Mouse (Mus musculus) MEL (cell line): ENCODE data around the gene Slc12a8. TPM values are rescaled to one million over a fixed set of nuclear protein-coding genes. Genes with fewer than 3 reads are reported as not detected.

Experiments
- DNase-seq: peaks from one replicate; pipeline ENCODE4 v3.0.0; 2011; ENCODE audit warnings: low read depth, low spot score
- H3K27ac ChIP-seq: 2 replicates; pipeline ENCODE4 v1.5.1; 2012; ENCODE audit warnings: low read depth, mild to moderate bottlenecking, control low read depth, low read length, moderate library complexity; ENCODE audit not compliant: control insufficient read depth
- H3K27me3 ChIP-seq, 2 experiments: fragments of 150-350 bp in 1 of 2; sonication (generic) in 1 of 2; 2 replicates each; pipeline ENCODE4 v1.6.1; 2012; ENCODE audit warnings: low read length in 2 of 2, mild to moderate bottlenecking in 2 of 2, improper control_type of control experiment in 1 of 2, moderate library complexity in 1 of 2; ENCODE audit not compliant: insufficient read depth in 2 of 2, control insufficient read depth in 1 of 2
- H3K36me3 ChIP-seq, 2 experiments: 2 replicates each; pipeline ENCODE4 v1.6.1; 2012 to 2014; ENCODE audit warnings: low read length in 2 of 2, improper control_type of control experiment in 1 of 2, inconsistent platforms in 1 of 2, mild to moderate bottlenecking in 1 of 2; ENCODE audit not compliant: insufficient read depth in 2 of 2, control insufficient read depth in 1 of 2
- H3K4me1 ChIP-seq, 2 experiments: fragments of 150-350 bp in 1 of 2; sonication (generic) in 1 of 2; 2 replicates each; pipeline ENCODE4 v1.6.1; 2012; ENCODE audit warnings: low read length in 2 of 2, improper control_type of control experiment in 1 of 2, mild to moderate bottlenecking in 1 of 2; ENCODE audit not compliant: insufficient read depth in 2 of 2, control insufficient read depth in 1 of 2
- H3K4me3 ChIP-seq, 2 experiments: fragments of 150-350 bp in 1 of 2; sonication (generic) in 1 of 2; 2 replicates each; pipeline ENCODE4 v1.5.1; 2012; ENCODE audit warnings: low read depth in 2 of 2, low read length in 2 of 2, mild to moderate bottlenecking in 2 of 2, moderate library complexity in 2 of 2, control low read depth in 1 of 2, improper control_type of control experiment in 1 of 2; ENCODE audit not compliant: control insufficient read depth in 1 of 2, insufficient read depth in 1 of 2
- H3K79me2 ChIP-seq: 2 replicates; pipeline ENCODE4 v1.6.1; 2012; ENCODE audit warnings: mild to moderate bottlenecking, low read length, moderate library complexity; ENCODE audit not compliant: control insufficient read depth, poor library complexity, insufficient read depth
- H3K9ac ChIP-seq: 2 replicates; pipeline ENCODE4 v1.6.1; 2012; ENCODE audit warnings: low read depth, mild to moderate bottlenecking, control low read depth, low read length, moderate library complexity; ENCODE audit not compliant: control insufficient read depth, poor library complexity, severe bottlenecking
- H3K9me3 ChIP-seq: fragments of 150-350 bp; sonication (generic); replicated peaks from 2 replicates; pipeline ENCODE4 v1.6.1; 2012; ENCODE audit warnings: mild to moderate bottlenecking, low read length, improper control_type of control experiment, moderate library complexity; ENCODE audit not compliant: insufficient read depth
- BHLHE40 ChIP-seq: IDR thresholded peaks from 2 replicates; pipeline ENCODE4 v1.6.1; 2012; ENCODE audit warnings: low read depth, mild to moderate bottlenecking, inconsistent platforms, low read length, improper control_type of control experiment, borderline replicate concordance
- CTCF ChIP-seq, 3 experiments: IDR thresholded peaks in 2 of 3; conservative IDR thresholded peaks in 1 of 3; 2 replicates each; pipeline ENCODE4 v1.5.1; 2011 to 2012; ENCODE audit warnings: low read length in 3 of 3, low read depth in 2 of 3, mild to moderate bottlenecking in 2 of 3, improper control_type of control experiment in 1 of 3, inconsistent platforms in 1 of 3, mixed read lengths in 1 of 3, moderate library complexity in 1 of 3; ENCODE audit not compliant: control insufficient read depth in 1 of 3, insufficient read depth in 1 of 3, poor library complexity in 1 of 3, severe bottlenecking in 1 of 3
- E2F4 ChIP-seq: IDR thresholded peaks from 2 replicates; pipeline ENCODE4 v1.6.1; 2011; ENCODE audit warnings: low read depth, low read length, improper control_type of control experiment, borderline replicate concordance
- GATA1 ChIP-seq: IDR thresholded peaks from 2 replicates; pipeline ENCODE4 v1.6.1; 2011; ENCODE audit warnings: low read depth, low read length, improper control_type of control experiment
- MAFK ChIP-seq: IDR thresholded peaks from 2 replicates; pipeline ENCODE4 v1.6.1; 2011; ENCODE audit warnings: low read depth, mild to moderate bottlenecking, low read length, improper control_type of control experiment, borderline replicate concordance
- MAZ ChIP-seq: IDR thresholded peaks from 2 replicates; pipeline ENCODE4 v1.6.1; 2012; ENCODE audit warnings: low read depth, mild to moderate bottlenecking, inconsistent platforms, low read length, improper control_type of control experiment
- MXI1 ChIP-seq: IDR thresholded peaks from 2 replicates; pipeline ENCODE4 v1.6.1; 2011; ENCODE audit warnings: mild to moderate bottlenecking, low read depth, low read length, improper control_type of control experiment
- MYB ChIP-seq: IDR thresholded peaks from 2 replicates; pipeline ENCODE4 v1.6.1; 2011; ENCODE audit warnings: mild to moderate bottlenecking, low read depth, low read length, improper control_type of control experiment
- MYC ChIP-seq: IDR thresholded peaks from 2 replicates; pipeline ENCODE4 v1.6.1; 2011; ENCODE audit warnings: low read depth, mild to moderate bottlenecking, low read length, improper control_type of control experiment, moderate library complexity
- NELFE ChIP-seq: IDR thresholded peaks from 2 replicates; pipeline ENCODE4 v1.6.1; 2011; ENCODE audit warnings: low read depth, low read length, improper control_type of control experiment
- POLR2AphosphoS2 ChIP-seq: IDR thresholded peaks from 2 replicates; pipeline ENCODE4 v1.6.1; 2011; ENCODE audit warnings: low read length, improper control_type of control experiment
- POLR2AphosphoS5 ChIP-seq: IDR thresholded peaks from 2 replicates; pipeline ENCODE4 v1.6.1; 2012; ENCODE audit warnings: low read depth, borderline replicate concordance, mild to moderate bottlenecking, inconsistent platforms, low read length, moderate library complexity, mixed read lengths
- RAD21 ChIP-seq: IDR thresholded peaks from 2 replicates; pipeline ENCODE4 v1.6.1; 2011; ENCODE audit warnings: mild to moderate bottlenecking, low read depth, low read length, improper control_type of control experiment
- RCOR1 ChIP-seq: IDR thresholded peaks from 2 replicates; pipeline ENCODE4 v1.6.1; 2012; ENCODE audit warnings: low read depth, mild to moderate bottlenecking, inconsistent platforms, low read length, improper control_type of control experiment
- SIN3A ChIP-seq: IDR thresholded peaks from 2 replicates; pipeline ENCODE4 v1.6.1; 2012; ENCODE audit warnings: low read length, improper control_type of control experiment, inconsistent platforms
- TBP ChIP-seq: IDR thresholded peaks from 2 replicates; pipeline ENCODE4 v1.8.0; 2011; ENCODE audit warnings: low read depth, low read length, improper control_type of control experiment
- UBTF ChIP-seq: IDR thresholded peaks from 2 replicates; pipeline ENCODE4 v1.6.1; 2012; ENCODE audit warnings: low read depth, mild to moderate bottlenecking, inconsistent platforms, low read length, improper control_type of control experiment, moderate library complexity, borderline replicate concordance; ENCODE audit not compliant: insufficient read depth
- ZC3H11A ChIP-seq: IDR thresholded peaks from 2 replicates; pipeline ENCODE4 v1.6.1; 2012; ENCODE audit warnings: low read depth, mild to moderate bottlenecking, inconsistent platforms, low read length, improper control_type of control experiment
- ZMIZ1 ChIP-seq: IDR thresholded peaks from 2 replicates; pipeline ENCODE4 v1.6.1; 2012; ENCODE audit warnings: low read depth, mild to moderate bottlenecking, inconsistent platforms, low read length, improper control_type of control experiment, moderate library complexity
- ZNF384 ChIP-seq: IDR thresholded peaks from 2 replicates; pipeline ENCODE4 v1.6.1; 2012; ENCODE audit warnings: low read depth, mild to moderate bottlenecking, inconsistent platforms, low read length, improper control_type of control experiment
- polyA plus RNA-seq, 2 experiments: library from polyadenylated mRNA; stranded (reverse) in 1 of 2; unstranded in 1 of 2; fragments of >175 nt in 1 of 2; fragments of >200 nt in 1 of 2; gene quantifications; 2 replicates each; pipeline versions ENCODE4 v1.2.1 to v1.2.4; 2012; ENCODE audit warnings: low replicate concordance in 2 of 2, low read depth in 1 of 2; ENCODE audit not compliant: insufficient read length in 2 of 2, insufficient read depth in 1 of 2, missing spikeins in 1 of 2
- total RNA-seq: library from RNA; depleted of rRNA; stranded (reverse); fragments of 300-350 nt; gene quantifications from 2 replicates; pipeline ENCODE4 v1.2.3, GENCODE M21; 2012

Gene Slc12a8
- total and polyA plus RNA-seq, 3 experiments, result 0.29 TPM; not detected in 2

GRCm38 (mm10) chr16:33696811-33697575 is 179.9 kb downstream of the Slc12a8 start:
- Histone ChIP-seq H3K79me2 (no peaks in the 10 kb centered on the region), H3K9me3 (no peaks in the 10 kb centered on the region), H3K4me3 (no peak overlapping the region), H3K36me3 (no peaks in the 10 kb centered on the region), H3K27me3 (no peaks in the 10 kb centered on the region), H3K27ac (no peak overlapping the region), H3K4me1 (no peaks in the 10 kb centered on the region), H3K9ac (no peak overlapping the region)
- no peak for TF ChIP-seq ZMIZ1
- DNase-seq, result no peak

GRCm38 (mm10) chr16:33697576-33698276 is 180.6 kb downstream of the Slc12a8 start:
- H3K79me2 ChIP-seq, result no peaks in the 10 kb centered on the region
- no peaks in the 10 kb centered on the region for H3K4me1 ChIP-seq
- H3K27me3 ChIP-seq, result no peaks in the 10 kb centered on the region
- no peak overlapping the region for H3K27ac ChIP-seq
- no peak for DNase-seq
- H3K4me3 ChIP-seq, result no peak overlapping the region
- no peak for TF ChIP-seq ZNF384
- no peak overlapping the region for H3K9ac ChIP-seq
- H3K9me3 ChIP-seq, result no peaks in the 10 kb centered on the region
- no peaks in the 10 kb centered on the region for H3K36me3 ChIP-seq

GRCm38 (mm10) chr16:33698277-33698790 is 181.2 kb downstream of the Slc12a8 start:
- Histone ChIP-seq H3K9ac (no peak overlapping the region), H3K79me2 (no peaks in the 10 kb centered on the region), H3K36me3 (no peaks in the 10 kb centered on the region), H3K9me3 (no peaks in the 10 kb centered on the region), H3K4me1 (no peaks in the 10 kb centered on the region), H3K4me3 (no peak overlapping the region), H3K27me3 (no peaks in the 10 kb centered on the region), H3K27ac (no peak overlapping the region)
- TF ChIP-seq POLR2AphosphoS5 (no peak), NELFE (no peak), UBTF (no peak), RCOR1 (no peak), ZC3H11A (no peak), POLR2AphosphoS2 (no peak), MXI1 (no peak), MYB (no peak), ZNF384 (no peak), RAD21 (no peak), MAZ (no peak), TBP (no peak), MAFK (no peak), E2F4 (no peak), CTCF (IDR thresholded peaks at IDR 0.05 in 2 of 3, conservative IDR thresholded peaks at IDR 0.05 in 1 of 3; ENCODE audit: control insufficient read depth in 1 of 3, insufficient read depth in 1 of 3, low read depth in 2 of 3, low read length in 3 of 3, poor library complexity in 1 of 3, severe bottlenecking in 1 of 3) (no peak), MYC (no peak), BHLHE40 (no peak), GATA1 (no peak), ZMIZ1 (no peak), SIN3A (no peak)
- no peak for DNase-seq
